Mouse (Mus musculus): ENCODE data around the gene Erbin.

The Erbin gene

DNA sequence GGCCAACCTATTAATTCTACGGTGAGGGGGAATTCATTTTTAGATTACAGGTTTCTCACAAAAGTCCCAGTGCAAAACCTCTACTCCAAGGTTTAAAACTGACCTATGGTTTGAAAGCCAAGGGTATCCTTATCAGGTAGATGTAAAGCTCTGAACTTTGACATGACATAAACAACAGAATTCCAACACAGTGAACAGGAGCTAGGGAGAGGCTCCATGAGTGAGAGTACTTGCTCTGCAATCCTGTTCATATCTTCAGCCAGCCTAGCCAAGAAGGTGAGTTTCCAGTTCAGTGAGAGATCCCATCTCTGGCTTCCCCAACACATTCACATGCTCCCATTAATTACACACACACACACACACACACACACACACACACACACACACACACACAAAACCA lies 9.7 kb downstream of the Erbin start:
- peak; percentile 34 for DNase-seq (ENCODE audit: low spot score)

DNA sequence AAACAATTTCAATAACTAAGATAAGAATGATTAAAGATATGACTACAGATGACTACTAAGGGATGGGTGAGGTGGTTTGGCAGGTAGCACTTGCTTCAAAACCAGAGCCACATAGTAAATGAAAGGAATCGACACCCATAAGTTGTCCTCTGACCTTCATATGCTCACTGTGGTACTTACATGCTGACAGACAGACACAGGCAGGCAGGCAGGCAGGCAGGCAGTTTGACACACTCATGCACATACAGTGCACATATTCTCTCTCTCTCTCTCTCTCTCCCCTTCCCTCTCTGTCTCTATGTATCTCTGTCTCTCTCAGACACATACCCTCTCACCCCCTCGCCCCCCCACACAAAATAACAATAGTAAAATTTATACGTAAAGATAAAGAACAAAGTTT lies 10.4 kb downstream of the Erbin start:
- no peak for DNase-seq (ENCODE audit: low spot score)

DNA sequence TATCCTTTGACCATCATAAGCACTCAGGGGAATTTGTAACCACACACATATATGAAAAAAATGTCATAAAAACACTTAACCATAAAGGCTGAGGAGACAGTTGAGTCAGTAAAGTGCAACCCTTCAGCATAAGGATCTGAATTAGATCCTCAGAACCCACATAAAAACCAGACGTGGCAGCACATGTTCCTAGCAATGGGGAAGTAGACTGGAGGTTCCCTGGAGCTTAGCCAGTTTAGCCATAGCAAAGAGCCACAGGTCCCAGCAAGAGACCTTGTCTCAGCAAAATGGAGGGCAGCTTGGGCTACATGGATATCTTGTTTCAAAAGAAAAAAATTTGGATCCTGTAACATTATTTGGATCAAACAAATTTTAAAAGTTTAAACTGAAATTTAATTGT lies 20.3 kb downstream of the Erbin start:
- DNase-seq (ENCODE audit: low spot score), result no peak

DNA sequence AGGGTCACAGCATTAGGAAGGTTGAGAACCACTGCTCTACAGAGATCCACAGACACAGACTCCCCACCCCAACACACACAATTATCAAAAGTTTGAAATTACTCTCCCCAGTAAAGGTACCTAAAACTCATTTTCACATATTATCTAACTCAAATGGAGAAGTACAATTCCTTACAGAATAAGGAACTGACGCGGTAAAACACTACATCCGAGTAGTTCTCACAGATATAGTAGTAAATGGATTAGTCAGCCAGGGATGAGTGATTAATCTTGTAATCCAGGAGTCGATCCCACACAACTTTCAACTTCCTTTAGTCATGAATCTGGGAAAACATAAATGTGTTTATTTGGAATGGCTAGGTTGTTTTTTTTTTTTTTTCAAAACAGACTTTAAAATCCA lies 22.7 kb downstream of the Erbin start:
- DNase-seq (ENCODE audit: low spot score), result no peak

DNA sequence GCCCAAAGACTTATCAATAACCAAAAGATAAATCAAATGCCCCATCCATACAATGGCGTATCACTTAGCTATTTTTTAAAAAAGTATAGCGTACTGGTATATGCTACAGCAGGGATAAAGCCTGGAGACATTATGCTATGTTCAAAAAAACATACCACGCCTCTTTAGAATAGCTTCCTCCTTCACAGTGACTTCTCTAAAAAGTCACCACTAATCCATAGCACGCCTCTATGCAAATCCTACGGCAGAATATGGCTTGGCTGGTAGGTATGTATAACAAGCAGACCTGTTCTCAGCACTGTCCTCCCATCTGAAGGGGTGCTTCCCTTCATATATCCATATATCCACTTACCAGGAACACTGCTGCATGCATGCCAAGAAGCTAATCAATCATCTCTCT lies 27.2 kb downstream of the Erbin start:
- no peak for DNase-seq (ENCODE audit: low spot score)

DNA sequence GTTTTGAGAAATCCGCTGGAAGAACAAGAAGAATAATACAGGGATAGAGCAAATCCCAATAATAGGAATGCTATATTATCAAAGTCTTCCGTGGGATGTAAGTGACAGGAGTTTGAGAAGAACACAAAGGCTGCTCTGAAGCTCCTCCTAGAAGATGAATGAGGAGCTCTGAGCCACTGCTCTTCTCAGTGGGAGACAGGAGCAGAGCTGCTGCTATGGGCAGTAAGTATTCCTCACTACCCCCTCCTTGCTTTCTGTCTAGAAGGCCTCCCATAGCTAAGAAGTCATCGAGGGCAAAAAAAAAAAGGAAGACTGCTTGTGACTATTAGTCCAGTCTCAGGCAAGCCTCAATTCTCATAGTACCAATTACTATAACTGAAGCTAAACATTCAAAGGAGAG lies 30.3 kb downstream of the Erbin start:
- DNase-seq (ENCODE audit: low spot score), result no peak

DNA sequence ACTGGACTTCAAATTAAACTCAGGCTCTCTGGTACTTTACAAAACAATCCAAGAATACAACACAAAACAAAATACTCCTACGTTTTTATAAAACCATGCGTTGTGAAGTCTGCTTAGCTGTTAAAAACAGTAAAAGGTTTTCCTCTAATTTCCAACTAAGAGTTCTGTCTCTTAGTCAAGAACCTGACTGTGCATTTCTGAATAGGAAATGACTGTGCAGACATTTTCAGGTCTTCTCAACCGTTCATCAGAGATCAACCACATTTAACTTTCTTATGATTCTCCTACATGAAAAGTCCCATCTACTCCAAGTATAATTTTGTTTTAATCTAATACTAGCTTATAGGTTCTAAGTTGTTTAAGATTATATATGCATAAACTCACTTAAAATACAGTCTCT lies 33.8 kb downstream of the Erbin start:
- no peak for DNase-seq (ENCODE audit: low spot score)

DNA sequence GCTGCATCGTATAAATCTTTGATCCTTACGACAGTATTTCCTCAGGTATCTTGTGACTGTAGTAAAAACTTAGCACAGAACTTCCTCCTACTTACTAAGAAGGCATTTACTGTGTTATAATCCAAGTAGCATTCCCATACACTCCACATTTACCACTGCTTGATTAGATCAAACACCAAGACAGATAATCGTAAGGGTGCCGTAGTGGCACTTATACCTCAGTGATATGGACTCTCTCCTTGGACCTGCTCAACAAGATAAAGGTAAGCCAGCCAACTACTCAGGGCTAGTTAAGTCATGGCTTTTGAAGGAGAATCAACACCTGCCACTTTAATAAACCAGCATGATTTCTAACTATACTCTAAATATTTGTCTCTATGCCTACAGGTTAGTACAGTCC lies 39.1 kb downstream of the Erbin start:
- DNase-seq (ENCODE audit: low spot score), result no peak

DNA sequence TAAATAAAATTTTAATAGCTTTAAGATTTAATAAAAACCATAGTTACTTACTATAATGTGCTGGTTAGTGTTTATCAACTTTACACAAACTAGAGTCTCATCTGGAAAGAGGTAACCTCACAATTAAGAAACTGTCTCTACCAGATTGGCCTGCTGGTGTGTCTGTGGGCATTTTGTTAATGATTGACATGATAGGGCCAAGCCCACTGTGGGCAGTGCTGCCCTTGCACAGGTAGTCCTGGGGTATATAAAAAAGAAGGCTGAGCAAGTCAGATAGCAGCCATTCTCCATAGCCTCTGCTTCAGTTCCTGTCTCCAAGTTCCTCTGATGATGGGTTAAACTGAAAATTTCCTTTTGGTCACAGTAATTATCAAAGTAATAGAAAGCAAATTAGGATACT lies 43.6 kb downstream of the Erbin start:
- DNase-seq (ENCODE audit: low spot score), result no peak

DNA sequence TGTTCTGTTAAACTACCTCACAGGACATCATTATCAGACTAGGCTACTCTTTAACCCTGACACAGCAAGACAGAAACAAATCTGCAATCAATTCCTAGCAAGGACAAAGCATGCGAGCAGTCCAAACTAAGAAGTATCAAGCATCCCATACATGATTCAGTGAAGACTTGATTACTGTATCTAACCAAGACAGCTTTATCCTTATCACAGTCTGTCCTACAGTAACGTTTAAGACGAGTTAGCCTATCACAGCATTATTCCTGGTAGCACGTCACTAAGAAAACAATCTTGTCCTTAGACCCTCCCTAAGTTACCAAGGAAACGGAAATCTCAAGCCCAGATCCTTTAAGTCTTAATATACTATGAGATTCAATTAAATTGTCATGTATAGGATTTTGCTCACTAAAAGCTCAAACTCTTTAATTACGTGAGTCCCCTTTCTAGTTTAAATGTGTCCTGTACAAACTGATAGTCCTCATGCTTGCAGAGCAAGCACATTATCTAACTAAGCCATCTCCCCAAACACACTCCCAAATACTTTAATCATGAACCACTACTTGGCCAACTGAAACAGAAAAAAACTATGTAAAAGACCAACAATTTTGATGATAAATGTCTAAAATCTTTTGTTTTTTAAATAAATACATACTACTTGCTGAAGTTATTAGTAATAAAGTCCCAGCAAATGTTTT lies 44.3 kb downstream of the Erbin start:
- no peak for DNase-seq (ENCODE audit: low spot score)

DNA sequence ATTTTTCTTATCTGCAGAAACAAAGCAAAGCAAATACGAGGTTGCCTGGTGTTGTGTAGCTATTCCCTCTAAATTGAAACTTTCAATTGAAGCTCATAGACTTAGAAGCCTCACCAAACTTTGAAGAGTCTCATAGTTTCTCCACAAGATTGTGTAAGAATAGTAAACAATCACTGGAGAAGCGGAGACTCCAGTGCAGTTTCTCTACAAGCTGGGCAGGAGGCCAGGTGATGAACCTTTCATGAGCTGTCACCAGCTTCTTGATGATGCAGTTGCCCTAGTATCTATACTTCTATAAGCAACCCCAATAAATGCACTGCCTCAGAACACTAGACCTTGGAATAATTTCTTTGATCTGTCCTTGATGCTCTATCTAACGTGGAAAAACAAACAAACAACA lies 49.5 kb downstream of the Erbin start:
- no peak for DNase-seq (ENCODE audit: low spot score)

DNA sequence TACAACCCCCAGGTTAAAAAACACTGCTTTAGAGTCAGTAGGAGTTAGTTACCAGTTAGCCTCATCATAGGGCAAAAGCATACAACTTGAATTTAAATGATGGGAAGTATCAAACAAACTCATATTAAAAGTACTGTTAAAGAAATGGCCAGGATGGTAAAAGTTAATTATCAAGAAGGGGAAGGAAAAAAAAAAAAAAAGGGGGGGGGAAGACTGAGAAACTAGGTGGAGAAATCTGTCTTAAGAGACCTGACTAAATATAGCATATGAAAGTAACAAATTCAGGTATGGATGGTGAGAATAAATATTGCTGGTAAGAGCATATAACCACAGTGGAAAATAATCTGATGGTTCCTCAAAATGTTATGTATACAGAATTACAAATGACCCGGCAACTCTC lies 50.2 kb downstream of the Erbin start:
- DNase-seq (ENCODE audit: low spot score), result no peak

DNA sequence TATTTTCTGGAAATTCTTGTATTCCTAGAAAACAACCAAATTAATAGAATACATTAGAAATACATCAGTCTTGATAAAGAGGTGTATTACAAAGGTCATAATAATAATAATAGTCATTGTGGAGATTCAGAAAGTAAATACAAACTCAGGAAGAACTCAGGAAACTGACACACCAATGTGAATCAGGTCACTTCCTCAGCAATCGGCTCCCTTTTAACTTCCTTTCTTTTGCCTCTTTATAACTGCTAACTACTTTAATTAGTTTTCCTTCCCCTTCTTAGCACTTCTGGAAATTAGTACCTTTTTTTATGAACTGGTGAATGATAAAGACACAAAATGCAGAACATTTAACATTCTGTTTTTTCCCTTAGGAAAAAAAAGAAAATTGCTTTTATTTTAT lies 51.4 kb downstream of the Erbin start:
- no peak for DNase-seq (ENCODE audit: low spot score)

DNA sequence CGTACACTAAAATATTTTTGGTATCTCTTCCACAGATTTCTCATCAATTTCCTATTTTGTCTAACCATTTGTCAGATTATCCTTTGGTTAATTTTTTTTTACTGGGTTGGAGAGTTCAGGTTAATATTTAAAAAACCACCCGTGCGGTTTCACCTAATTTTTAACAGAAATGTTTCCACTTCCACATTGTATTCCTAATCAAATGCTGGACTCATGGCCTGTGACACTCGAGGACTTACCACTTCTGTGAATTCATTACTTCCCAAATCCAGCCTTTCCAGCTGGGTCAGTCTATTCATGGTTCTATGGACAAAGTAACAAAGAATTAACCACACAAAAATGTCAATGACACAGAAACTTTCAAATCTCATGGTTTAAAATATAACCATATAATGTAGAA lies 58.3 kb downstream of the Erbin start:
- peak; percentile 13 for DNase-seq (ENCODE audit: low spot score)

DNA sequence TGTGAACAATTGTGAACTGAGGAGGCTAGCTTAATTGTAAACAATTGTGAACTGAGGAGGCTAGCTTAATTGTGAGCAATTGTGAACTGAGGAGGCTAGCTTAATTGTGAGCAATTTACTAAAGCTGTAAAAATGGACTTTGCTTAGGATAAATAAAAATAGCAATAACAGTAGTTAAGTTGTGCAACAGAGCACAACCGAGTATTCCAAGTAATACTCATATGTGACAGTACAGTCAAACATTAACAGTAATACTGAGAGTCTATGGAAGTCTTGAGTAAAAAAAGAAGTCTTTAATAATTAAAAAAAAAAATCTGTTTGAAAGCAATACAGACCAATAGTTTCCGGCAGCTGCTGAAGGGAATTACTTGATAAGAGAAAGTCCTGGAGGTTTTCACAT lies 61.3 kb downstream of the Erbin start:
- DNase-seq (ENCODE audit: low spot score), result no peak

DNA sequence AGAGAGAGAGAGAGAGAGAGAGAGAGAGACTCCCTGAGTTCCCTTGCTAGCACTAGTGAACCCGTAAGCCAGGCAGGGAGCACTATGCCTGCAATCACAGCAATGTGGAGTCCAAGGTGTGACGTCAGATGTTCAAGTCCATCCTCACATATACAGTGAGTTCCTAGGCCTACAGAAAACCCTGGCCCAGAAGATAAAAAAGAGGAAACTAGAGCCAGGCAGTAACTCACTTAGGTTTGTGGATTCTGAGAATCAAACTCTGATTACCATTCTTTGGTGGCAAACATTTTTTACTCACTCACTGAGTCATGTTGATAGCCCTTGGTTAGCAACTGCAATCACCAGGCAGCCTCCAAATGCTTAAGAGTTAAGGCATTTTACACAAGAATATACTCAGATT lies 72.7 kb downstream of the Erbin start:
- DNase-seq (ENCODE audit: low spot score), result no peak

DNA sequence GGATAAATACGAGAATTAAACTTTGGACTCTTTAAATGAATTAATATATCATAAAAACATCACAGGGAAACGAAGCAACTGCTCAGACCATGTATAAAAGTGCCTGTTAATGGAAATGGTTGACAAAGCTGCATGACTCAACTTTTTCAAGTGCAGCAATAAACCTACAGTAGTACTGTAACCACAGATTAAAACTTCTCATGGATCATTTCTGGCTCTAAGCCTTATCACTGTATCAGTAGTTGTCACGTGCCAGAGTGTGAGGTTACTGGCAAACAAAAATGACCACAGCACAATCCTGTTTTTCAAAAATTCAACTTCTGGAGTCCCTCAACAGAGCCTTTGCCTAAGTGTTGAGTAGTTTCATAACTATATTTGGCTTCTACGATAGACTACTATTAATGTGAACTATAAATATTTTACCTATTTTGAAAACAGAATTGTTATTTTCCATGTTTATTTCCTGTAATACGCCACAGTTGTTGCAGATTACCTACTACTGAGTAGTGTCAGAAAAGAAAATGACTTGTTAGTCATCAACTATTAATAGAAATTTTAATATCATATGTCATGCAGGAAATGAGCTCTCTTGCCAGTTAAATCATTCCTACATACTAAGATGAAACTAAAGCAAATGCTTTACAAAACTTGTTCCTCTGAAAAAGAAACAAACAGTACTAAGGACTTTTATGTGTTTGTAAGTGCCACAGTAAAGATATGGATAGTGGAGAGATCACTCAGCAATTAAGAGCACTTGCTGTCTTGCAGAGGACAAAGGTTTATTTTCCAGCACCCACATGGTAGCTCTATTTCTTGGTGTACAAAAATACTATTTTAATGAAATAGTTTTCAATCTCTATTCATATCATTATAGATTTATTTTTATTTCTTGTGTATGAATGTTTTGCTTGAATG lies 78.8 kb downstream of the Erbin start:
- DNase-seq (ENCODE audit: low spot score), result no peak

DNA sequence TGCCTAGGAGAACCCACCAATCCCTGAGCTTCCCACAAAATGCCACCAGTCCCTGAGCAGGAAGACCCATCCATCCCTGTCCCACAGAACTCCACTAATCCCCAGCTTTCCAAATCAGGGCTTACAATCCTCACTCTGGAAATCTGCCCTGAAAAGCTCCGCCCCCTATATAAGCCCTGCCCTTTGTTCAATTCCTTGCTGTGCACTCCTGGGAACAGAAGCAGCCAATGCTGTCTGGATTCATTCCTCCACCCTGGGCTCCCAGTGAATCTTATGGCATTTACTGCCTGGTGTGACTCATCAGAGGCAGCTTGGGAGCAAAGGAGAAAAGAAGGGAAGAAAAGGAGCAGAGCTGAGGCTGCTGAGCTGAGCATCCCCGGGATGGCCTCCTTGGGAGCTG lies 81.7 kb downstream of the Erbin start:
- no peak for DNase-seq (ENCODE audit: low spot score)

DNA sequence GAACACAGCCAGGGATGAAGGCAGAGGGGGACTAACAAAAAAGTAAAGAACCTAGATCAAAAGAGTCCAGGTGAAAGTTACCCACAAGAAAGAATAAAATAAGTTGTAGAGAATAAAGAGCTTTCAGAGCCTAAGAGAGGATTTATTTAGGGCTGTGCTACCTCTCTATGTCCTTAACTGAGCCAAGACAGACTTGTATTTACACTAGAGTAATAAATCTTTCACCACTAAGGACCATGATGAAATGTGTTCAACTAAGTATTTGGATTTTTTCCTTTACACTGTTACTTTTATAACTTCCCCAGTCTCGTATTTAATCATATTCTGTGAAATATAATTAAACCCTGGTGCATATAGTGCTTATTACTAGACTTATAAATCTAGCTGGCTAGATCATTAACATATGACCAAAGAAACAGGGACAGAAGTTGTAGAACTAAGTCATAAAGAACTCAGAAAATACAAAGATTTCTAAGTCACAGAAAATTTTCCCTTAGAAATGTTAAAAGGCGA lies 90.6 kb downstream of the Erbin start:
- no peak for DNase-seq (ENCODE audit: low spot score)

DNA sequence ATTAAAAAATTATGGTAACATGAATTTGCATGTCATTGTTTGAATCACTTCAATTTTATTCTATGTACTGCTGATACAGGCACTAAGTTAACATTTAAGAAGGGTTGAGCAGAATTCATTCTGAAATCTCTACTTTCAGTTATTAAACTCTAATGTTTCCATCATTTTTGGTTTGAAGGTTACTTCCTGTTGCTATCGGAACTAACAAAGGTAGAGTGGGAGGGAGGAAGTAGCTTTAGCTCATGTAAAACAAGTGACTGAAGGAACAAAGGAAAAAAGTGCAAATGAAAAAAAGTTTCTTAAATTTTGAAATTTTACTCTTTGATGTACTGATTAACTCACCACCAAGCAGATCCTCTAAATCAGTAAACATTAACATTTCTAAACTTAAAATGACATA lies 98.0 kb downstream of the Erbin start:
- no peak for DNase-seq (ENCODE audit: low spot score)

DNA sequence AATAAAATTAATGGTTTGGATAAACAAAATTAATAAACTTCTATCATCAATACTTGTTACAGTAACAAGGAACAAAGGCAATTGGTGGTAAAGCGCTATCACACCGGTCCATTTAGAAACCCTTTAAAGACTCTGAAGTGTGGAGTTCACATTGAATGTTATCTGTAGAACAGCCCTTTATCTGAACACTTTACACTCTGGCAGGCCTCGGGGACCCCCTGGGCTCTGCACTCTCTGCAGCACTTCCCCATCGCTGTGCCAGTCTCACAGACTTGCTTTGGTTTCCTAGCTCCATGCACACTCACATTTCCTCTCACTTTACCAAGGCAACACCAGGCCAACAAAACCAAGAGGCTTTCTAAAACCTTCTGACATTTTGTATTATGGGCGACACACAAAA lies 100.9 kb downstream of the Erbin start:
- DNase-seq (ENCODE audit: low spot score), result no peak

DNA sequence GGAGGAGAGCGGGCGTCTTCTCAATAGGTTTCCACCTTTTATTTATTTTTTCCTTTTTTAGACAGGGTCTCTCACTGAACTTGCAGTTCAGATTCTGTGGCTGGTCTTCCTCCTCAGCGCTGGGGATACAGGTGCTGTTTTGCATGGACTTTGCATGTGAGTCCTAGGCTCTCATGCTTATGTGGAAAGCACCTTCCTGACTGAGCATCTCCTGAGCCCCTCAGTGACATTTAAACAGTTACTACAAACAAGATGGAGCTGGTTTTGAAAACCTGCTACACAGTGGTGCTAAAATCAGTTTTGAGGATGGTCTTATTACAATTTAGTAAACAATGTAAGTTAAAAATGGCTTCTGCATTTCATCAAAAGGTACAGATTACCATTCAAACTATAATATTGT lies 102.4 kb downstream of the Erbin start:
- DNase-seq (ENCODE audit: low spot score), result no peak

DNA sequence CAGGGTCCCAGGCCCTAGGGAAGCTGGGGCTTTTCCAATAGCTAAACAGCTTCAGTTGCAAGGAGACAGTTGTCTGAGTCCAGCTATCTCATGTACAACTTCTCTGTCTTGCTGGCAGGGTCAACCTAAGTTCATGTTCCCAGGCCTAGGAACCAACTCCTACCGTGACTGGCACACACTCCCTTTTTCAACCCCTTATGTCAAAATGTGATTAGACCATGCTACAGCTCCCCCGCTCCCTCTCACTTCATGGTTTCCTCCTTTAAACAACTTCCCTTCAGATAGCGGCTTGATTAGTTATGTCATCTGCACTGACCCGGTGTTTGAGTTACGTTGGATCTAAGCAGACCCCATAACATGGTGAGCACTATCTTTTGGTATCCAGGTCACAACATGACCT lies 112.8 kb downstream of the Erbin start:
- no peak for DNase-seq (ENCODE audit: low spot score)

Data from yolk sac, embryonic 10.5 days (tissue).